Mouse (Mus musculus): ENCODE measurements around the gene Allc.

DNA sequence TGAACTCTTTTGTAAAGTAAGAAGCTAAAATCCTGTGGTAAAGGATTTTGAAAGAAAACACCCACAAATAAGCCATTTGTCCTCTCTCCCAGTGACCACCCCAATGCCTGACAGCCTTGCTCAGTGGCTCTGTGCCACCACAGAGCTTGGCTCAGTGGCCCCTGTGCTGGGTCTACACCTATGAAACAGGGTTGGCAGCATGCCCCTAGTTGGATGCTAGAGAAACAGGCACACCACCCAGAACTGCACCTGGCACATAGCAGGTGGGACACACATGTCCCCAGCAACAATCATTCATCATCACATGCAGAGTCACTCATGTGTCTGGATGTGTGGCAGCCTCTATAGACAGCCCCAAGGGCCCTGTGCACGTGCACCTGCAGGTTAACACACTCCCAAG, 21.2 kb upstream of the Allc start:
- TF ChIP-seq MAX (IDR thresholded peaks at IDR 0.05; ENCODE audit: low read depth), result no peak
- TF ChIP-seq USF1 (IDR thresholded peaks at IDR 0.05; ENCODE audit: low read depth), result no peak
- TF ChIP-seq POLR2AphosphoS2 (IDR thresholded peaks at IDR 0.05; ENCODE audit: insufficient read length, low read depth), result no peak
- TF ChIP-seq POLR2A (IDR thresholded peaks at IDR 0.05; ENCODE audit: insufficient read length, low read depth), result no peak
- no peak for TF ChIP-seq CEBPB (IDR thresholded peaks at IDR 0.05; ENCODE audit: insufficient read depth, poor library complexity, severe bottlenecking)
- TF ChIP-seq REST (IDR thresholded peaks at IDR 0.05; ENCODE audit: insufficient read depth, insufficient read length), result no peak
- TF ChIP-seq TCF12 (IDR thresholded peaks at IDR 0.05; ENCODE audit: insufficient read depth, poor library complexity, severe bottlenecking), result no peak
- TF ChIP-seq E2F4 (IDR thresholded peaks at IDR 0.05; ENCODE audit: insufficient read depth), result no peak
- TF ChIP-seq MYOG (IDR thresholded peaks at IDR 0.05; ENCODE audit: control insufficient read depth in 1 of 3, insufficient read depth in 1 of 3, insufficient read length in 2 of 3, low read depth in 2 of 3), result no peak
- no peak for TF ChIP-seq MYOD1 (IDR thresholded peaks at IDR 0.05; ENCODE audit: control insufficient read depth in 1 of 3, insufficient read length in 2 of 3, low read depth in 2 of 3)
- TF ChIP-seq TCF3 (IDR thresholded peaks at IDR 0.05; ENCODE audit: insufficient read length, low read depth), result no peak

Measured in myocyte (in vitro differentiated cells).